Mouse (Mus musculus): ENCODE data around the gene Gcdh. TPM values are rescaled to one million over a fixed set of nuclear protein-coding genes. Genes with fewer than 3 reads are reported as not detected.

The Gcdh gene
- 10 to 100 TPM; 77.8 to 99.2 (median 86.0) TPM for total RNA-seq (2022)

DNA sequence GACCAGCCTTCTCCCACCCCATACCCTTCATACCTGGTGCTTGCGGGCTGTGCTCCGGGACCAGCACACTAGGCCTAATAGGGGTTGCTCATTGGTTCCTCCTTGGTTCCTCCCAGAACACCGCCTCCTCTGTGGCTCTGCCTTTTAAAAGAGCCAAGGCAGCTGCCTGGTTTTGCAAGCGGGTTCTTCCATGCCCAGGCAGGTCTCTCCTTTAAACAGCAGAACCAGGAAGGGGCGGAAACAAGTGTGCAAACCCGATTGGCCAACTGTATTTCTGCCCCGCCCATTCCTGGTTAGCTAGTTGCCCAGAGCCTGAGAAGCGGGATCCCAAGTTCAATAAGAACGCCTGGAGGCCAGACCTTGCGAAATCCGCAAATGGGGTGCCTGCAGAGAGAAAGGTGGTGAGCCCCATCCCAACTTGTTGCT lies at the start of gene Gcdh:
TSS of gene Gcdh (minus strand) at position 213 of the 426 bp plus-strand sequence.
- DNase-seq (ENCODE audit: low spot score) = peak; percentile 98

DNA sequence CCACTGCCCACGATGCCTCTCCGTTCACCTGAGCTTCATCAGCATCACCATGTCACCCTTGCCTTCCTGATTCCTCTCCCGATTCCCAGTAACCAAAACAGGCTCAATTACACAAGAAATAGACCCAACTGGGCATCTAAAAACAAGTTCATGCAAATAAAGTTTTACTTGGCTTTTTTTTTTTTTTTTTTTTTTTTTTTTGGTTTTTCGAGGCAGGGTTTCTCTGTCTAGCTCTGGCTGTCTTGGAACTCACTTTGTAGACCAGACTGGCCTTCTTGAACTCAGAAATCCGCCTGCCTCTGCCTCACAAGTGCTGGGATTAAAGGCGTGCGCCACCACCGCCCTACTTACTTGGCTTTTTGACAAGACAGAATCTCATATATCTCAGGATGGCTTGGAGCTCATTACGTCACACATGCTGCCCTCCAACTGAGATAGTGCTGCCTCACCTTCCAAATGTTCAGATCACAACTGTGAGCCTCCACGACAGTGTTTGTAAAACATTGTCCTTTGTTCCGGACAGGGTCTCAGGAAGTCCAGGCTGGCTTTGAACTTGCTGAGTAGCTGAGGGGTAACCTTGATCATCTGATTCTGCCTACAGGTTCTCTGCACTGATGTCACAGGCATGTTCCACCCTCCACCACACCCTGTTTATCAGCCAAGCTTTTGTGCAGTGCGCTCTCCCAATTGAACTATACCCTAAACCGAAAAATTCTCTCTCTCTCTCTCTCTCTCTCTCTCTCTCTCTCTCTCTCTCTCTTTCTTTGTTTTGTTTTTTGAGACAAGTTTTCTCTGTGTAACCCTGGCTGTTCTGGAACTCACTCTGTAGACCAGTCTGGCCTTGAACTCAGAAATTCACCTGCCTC lies 44.1 kb upstream of the Gcdh start:
- no peak for DNase-seq (ENCODE audit: low spot score)

DNA sequence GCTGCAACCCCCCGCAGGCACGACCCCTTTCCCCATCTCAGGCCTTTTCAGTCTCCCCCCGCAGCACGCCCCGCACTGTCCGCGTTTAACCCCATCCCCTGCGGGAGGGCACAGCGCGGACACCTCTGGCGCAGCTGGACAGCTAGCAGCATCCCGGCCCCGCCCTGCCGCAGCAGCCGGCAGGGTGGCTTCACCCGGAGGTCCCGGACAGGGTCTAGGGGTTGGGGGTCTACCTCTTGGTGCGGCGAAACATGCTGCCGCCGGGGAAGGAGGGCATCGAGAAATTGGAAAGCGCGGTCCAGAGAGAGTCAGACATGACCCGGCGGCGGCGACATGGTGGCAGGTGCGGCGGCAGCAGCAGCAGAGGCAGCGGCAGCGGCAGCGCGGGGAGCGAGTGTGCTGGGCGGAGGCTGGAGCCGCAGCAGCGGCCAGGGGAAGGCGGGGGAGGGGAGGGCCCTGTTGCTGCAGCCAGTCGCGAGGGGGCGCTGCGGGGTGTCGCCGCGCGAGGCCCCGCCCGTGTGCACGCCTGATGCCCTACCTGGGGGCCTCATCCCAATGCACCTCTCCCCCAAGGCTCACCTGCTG lies 43.3 kb upstream of the Gcdh start, which contains the start of gene Mast1:
TSS of gene Mast1 (minus strand) at position 398 of the 585 bp plus-strand sequence.
- no peak for DNase-seq (ENCODE audit: low spot score)

DNA sequence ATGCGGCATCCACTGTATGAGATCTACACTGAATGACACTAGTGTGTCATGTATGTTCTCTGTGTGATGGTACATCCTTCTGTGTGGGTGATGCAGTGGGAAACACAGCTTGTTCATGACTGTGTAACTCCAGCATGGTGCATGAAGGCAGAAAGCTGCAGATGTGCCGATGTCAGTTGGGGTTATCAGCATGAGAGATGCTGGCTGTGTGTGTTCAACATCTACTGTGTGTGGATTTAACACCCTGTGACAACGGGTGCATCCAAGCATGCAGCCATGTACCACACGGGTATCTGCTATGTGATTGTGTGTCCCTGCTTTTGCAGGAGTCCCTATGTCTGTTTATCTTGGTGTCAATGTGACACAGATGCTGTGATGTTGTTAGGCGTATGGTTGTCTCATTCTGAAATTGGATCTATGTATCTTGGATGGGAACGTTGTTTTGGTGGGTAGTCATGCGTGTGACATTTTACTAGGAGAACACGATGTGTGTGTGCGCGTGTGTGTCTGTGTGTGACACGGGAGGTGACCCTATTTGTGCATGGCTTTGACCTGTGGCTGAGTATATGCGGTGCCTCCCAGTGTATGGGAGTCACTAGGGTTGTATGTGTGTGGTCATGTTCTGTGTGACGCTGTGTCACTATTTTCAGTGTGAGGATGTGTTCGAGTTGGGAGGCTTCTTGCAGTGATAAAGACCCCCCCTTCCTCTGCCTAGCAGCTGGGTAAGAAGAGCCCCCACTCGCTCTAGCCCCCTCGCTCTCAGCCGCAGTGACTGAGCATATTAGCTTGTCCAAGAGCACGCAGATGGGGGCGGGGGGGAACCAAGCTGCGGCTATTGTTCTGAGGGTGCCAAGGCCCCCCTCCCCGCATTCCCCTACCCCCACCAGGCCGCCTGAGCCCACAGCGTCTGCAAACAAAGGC lies 42.6 kb upstream of the Gcdh start:
- no peak for DNase-seq (ENCODE audit: low spot score)

DNA sequence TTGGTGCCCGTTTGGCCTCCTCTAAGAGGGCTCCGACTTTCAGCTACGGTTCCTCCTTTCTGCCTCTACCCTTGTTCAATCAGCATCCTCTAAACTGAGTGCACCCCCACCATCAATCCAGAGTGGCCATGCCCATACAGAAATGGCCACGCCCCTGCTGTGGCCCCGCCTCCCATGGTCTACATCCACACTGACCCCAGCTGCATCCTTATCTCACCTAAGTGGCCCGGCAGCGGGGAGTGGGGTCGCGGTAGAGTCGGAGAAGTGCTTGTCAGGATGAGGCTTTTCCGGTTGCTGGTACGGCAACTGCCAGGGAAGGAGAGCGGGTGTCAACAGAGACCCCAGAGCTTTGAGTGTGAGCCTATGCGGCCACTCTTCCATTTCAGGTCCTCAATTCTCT lies 41.8 kb upstream of the Gcdh start:
- no peak for DNase-seq (ENCODE audit: low spot score)

DNA sequence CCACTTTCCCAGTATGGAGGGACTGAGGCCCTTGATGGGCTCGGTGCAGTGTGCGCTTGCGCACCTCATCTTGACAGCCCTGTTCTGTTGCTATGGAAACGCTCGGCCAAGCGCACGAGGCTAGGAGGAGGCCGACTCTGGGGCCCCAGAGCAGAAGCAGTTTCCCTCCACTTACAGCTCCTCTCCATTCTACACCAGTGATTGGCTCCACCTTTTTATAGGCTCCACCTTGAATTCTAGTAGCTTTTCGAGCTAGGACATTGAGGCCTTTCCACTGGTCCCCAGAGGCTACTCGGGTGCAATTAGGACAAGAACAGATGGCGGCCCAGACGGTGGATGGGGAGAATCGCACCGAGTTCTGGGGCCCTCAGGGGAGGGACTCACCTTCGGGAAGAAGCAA lies 41.1 kb upstream of the Gcdh start:
- DNase-seq (ENCODE audit: low spot score) = no peak

DNA sequence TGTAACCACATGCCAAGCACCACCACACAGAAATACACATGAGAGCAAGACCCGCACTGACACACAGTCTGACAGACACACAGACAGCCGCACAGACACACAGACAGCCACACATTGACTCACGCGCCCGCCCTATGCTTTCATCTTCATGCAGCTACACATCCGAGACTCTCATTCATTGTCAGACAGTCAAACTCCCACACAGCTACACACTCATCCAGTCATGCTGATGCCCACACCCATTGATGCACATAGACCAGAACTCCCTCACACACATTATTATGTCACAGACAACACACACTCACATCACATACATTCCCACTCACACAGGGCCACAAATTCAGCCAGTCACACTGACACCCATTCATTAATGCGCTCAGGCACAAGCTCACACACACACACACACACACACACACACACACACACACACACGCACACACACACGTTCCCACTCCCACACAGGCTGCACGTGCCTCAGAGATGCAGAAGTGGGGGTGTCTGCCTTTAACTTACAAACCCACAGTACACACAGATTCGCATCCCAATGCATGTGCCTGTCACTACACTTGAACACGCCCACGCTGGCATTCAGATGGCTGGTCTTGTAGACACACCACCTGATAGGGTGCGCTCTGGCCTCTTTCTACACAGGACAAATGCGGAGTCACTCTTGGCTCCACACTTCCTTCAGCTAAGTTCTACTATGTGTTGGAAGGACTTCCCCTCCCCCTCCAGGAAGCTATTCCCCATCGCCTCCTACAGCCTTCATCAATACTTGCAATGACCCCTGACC lies 40.2 kb upstream of the Gcdh start:
- no peak for DNase-seq (ENCODE audit: low spot score)

DNA sequence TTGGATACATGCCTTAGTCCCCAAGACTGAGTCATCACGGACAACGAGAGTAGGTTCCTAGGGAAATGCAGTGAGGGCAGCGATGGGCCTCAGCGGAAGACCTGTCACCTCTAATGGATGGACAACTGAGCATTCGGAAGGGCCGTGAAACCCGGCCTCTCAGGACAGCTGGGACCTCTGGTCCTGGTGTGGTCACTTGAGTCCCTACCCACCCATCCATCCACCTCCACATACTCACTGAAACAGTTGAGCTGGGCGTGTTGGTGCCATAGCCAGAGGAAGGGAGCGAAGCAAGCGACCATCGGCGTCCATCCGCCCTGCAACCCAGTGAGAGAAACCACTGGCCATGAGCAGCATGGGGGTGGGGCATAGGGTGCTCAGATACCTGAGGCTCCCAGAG lies 36.9 kb upstream of the Gcdh start:
- no peak for DNase-seq (ENCODE audit: low spot score)

DNA sequence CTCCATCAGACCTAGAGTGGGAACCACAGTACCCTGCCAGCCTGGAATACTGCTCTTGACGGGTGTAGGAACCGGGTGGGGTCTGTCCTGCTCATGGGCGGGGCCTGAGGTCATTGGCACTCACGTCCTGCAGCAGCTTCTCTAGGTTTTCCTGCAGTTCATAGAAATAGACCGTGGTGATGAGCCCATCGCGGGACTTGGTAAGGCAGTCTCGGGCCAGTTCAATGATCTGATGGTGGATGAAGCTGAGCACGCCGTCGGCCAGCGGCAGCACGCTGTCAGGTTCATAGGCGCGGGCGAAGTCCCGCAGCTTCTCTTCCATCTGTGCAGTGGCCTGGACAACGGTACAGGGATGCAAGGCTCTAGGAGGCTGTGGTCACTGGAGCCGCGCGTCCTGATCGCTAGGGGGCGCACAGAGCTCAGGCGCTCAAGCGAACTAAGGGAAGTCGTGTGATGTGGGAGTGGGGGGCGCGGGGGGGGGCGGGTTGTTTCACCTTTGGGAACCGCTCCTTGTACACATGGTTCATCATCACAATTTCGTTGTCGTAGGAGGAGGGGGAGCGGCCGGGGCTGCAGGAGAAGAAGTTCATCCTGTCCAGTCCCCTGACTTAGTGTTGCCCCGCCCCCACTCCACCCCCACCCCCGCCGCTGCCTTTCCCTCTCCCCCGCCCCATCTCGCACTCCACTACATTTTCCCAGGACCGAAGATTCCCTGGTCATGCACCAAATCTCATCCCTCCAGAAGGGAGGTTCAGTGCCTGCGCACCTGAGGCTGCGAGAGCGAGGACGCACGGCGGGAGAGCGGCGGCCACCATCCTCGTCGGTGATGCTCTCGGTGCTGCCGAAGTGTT lies 35.0 kb upstream of the Gcdh start:
- DNase-seq (ENCODE audit: low spot score) = peak; percentile 47

DNA sequence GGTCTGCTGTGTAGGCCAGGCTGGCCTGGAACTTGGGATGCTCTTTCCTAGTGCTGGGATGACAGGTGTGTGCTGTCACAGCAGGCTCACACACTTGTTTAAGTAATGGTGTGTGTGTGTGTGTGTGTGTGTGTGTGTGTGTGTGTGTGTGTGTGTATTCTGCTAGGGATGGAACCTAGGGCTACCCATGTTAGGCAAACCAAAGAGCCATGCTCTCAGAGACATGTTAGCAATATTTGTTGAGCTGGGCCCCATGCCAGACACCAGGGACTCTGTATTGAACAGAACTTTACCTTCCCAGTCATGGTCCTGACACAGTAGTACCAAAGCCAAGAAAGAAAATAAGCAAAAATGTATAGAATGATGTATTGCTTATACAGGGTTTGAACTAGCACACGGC lies 33.8 kb upstream of the Gcdh start:
- no peak for DNase-seq (ENCODE audit: low spot score)

DNA sequence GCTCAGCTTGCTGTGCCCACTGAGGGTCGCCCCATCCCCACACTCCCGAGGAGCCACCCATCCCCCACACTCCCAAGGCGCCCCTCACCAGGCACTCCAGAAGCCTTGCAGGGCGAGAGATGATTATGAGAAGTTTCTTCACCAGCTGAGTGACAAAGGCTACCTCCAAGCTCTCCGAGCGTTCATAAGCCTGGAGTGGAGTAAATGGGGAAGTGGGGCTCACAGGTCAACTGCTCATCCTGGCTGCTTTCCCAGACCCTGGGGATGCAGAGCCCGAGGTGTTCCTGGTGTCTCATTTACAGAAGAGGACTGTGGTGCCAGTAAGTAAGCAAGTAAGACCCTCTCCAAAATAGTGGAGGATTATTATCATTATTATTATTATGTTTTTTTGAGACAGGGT lies 31.8 kb upstream of the Gcdh start:
- no peak for DNase-seq (ENCODE audit: low spot score)

DNA sequence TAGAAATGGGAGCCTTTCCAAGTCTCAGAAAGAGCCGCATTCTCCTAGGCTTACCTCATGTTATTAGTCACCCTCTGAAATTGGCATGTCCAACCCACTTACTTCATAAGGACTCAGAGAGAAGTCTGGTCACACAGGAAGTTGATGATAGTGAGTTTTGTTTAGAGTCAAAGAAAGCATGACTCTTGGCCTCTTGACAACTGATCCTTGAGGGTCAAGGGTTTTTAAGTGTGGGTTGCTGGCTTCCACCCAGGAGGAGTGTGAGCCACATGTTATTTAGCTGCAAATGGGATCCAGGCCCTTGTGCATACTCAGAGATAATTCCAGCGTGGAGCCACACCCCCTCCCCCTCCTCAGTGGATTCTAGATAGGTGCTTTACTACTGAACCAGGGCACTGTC lies 27.9 kb upstream of the Gcdh start:
- no peak for DNase-seq (ENCODE audit: low spot score)

DNA sequence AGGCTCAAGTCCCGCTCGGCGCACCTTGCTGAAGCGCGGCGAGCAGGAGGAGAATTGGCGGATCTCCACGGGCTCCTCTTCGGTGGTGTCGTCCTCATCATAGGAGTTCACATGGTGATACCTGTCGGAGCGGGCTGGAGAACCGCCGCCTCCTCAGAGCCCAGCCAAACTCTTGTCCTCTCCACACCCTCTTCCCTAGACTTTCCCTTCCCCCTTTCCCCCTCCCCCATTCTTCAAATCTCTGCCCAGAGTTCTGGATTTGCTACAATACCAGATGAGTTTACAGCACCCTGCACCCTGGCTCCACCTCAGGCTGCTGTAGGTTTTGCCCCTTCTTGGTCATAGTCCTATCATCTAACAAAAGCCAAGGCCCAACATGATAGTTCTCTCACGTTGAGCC lies 24.9 kb upstream of the Gcdh start:
- no peak for DNase-seq (ENCODE audit: low spot score)

DNA sequence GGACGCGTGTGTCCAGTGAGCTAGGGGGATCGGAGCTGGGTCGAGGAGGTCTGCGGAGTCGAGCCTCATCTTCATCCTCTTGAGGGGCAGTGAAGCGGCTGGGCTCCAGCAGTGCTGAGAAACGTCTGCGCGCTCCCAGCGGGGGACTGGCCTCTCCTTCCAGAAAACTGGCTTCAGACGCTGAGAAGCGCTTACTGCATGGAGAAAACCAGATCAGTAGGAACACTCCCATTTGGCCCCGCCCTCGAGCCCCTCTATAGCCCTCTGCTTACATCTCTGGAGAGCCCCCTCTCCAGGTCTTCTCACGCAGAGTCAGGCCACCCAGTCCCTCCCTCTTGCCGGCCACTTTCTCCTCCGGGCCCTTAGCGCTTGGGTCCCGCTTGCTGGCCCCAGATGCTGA lies 24.1 kb upstream of the Gcdh start:
- DNase-seq (ENCODE audit: low spot score) = no peak

DNA sequence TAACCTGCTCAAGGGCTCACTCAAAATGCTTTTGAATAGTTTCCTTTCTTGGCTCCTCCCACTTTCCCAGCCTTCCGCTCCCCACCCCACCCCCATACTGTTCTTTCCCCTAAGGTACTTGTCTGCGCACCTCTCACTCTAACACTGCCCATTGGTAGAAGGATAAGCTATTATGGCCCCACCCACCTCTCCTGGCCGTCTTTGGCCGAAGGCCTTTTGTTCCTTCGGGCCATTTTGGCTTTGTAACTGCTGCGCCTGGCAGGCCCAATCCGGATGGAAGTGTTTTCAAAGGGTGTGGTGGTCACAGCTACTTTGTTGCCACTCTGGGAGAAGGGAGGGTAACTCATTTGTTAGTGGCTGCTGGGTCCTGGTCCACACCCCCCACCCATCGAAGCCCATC lies 21.5 kb upstream of the Gcdh start:
- DNase-seq (ENCODE audit: low spot score) = no peak

DNA sequence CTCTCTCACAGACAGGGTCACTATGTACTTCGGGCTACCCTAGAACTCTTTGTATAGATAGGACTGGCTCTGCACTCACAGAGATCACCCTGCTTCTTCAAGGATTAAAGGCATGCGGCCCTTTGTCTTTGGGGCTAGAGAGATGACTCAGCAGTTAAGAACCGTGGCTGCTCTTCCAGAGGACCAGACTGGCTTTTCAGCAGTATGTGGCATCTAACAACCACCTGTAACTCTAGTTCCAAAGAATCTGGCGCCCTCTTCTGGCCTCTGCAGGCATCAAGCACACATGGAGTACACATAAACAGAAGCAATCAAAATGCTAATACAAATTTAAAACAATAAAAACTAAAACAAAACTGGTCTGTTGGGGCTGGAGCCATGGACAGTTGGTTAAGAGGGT lies 20.2 kb upstream of the Gcdh start:
- DNase-seq (ENCODE audit: low spot score) = no peak

DNA sequence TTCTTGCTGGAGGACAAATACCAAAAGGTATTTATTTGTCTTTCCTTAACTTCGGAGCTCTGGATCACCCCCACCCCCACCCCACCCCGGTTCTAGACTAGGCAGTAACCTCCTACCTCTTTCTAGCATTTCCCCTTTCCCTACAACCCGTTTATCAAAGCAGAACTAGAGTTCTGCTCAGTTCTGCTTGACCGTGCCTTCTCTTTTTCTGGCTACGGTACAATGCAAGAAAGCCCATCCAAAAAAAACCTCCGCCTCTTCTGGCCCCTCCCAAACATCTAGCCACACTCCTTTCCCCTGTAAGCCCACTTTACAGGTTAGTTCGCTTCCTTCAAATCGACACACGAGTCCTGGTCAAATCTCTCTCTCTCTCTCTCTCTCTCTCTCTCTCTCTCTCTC lies 19.8 kb upstream of the Gcdh start:
- DNase-seq (ENCODE audit: low spot score) = no peak

DNA sequence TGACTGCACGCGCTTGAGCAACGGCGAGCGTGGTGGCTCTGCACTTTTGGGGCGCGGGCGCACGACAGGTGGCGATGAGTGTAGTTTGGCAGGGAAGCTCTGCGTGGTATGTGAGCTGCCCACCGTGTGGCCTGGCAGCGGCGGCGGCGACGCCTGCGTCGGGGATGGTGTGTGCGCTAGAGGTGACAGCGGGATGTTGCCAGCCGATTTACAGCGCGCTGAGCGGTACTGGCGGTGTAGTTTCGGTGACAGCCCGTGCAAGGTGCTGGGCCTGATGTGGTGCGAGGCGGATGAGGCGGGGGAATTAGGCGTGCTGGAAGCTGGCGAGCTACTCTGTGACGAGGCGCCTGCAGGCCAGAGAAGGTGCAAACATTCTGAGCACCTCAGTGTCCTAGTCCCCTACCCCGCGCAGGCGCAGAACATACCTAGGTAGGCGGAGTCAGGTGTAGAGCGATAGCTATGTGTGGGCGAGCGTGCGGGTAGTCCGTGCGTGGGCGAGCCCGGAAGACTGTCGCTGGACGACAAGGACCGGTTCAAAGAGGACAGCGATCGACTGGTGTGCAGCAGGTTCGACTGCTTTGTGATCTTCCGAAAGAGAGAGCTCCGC lies 19.3 kb upstream of the Gcdh start:
- no peak for DNase-seq (ENCODE audit: low spot score)

DNA sequence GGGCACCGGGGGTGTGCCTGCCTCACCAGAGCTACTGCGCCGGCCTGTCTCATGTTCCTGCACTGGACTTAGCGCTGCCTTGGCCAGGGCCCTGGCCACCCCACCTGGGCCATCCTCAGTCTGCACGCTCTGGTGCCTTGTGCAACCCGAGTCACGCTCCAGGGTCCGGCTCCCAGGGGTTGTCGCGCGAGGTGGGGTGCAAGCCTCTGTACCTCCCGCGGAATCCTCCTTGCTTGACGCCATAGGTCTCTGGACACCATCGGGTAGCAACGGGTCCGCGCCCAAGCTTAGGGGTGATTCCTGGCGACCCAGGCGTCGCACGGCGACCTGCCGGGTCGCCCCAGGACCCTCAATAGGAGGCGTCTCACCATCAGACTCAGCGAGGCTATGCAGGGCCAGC lies 18.7 kb upstream of the Gcdh start:
- DNase-seq (ENCODE audit: low spot score) = no peak

DNA sequence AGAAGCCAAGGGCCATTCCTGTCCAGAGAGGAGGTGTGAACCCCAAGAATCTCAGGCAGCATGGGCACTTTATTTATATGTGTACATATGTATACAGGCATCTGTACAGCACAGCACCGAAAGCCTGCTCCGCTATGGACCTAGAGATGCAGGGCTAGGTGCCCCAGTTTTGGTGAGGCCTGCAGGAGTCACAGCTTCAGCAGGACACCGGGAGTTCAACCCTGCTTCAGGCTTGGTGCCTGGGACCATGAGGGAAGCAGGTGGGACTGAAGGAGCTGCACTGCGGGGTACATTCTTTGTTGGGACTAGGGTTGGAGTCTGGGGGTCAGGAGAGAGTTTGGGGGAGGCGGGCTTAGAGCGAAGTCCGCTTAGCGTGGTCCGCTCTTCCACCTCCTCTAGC lies 18.1 kb upstream of the Gcdh start:
- no peak for DNase-seq (ENCODE audit: low spot score)
